10 mouse cellular contexts compared by ENCODE assay signal in genomic region chr19:28299211-28299775, GRCm38 (mm10).
DNase-seq lines count a peak whose midpoint lies in the region; ATAC-seq lines count a peak whose summit lies in the region.
"Had no signal": no experiment of that assay in that cellular context is flagged by ENCODE, and none has a peak within 500 bp of the region (broad histone marks: within the 10 kb centered on the region; RNA-seq: fewer than 3 reads in every experiment).

No protein-coding gene starts in this region.

- H3K27ac ChIP-seq in kidney, embryonic 15.5 days: no peak overlapping the region
- H3K27ac ChIP-seq: limb, embryonic 13.5 days; midbrain, embryonic 12.5 days had no signal

- no peaks in the 10 kb centered on the region for H3K27me3 ChIP-seq in kidney, embryonic 15.5 days
- H3K27me3 ChIP-seq: limb, embryonic 13.5 days had no signal

- no peak overlapping the region for H3K9ac ChIP-seq in kidney, embryonic 15.5 days
- H3K9ac ChIP-seq: limb, embryonic 13.5 days; midbrain, embryonic 12.5 days had no signal

- DNase-seq in adrenal gland, adult (ENCODE audit: inconsistent age in 2 of 2, low spot score in 1 of 2): peak; percentile 56 to 78
- DNase-seq in adrenal gland, postnatal 4 days (ENCODE audit: low spot score in 2 of 2): no peak
- peak; percentile 55 for DNase-seq in kidney, adult 18-20 months
- DNase-seq in adrenal gland, postnatal 36 days: peak; percentile 32 to 36
- peak; percentile 46 for DNase-seq in kidney, postnatal 10 days
- no peak for DNase-seq in testis, postnatal 10 days (ENCODE audit: low spot score)
- DNase-seq in gastrocnemius, adult 8-10 months (ENCODE audit: low spot score in 2 of 2): no peak

- H3K9me3 ChIP-seq in kidney, embryonic 15.5 days (replicated peaks): no peaks in the 10 kb centered on the region
- H3K9me3 ChIP-seq: limb, embryonic 13.5 days; midbrain, embryonic 12.5 days had no signal

- no peak overlapping the region for H3K4me3 ChIP-seq in kidney, embryonic 15.5 days (replicated peaks)
- H3K4me3 ChIP-seq: limb, embryonic 13.5 days; midbrain, embryonic 12.5 days had no signal

- no peaks in the 10 kb centered on the region for H3K36me3 ChIP-seq in kidney, embryonic 15.5 days
- H3K36me3 ChIP-seq: limb, embryonic 13.5 days; midbrain, embryonic 12.5 days had no signal

- no peak for ATAC-seq in kidney, embryonic 15.5 days (replicated peaks; ENCODE audit: low FRiP score)

- peaks cover 10% of the 10 kb centered on the region for H3K4me1 ChIP-seq in kidney, embryonic 15.5 days

- no peak overlapping the region for H3K4me2 ChIP-seq in kidney, embryonic 15.5 days
- H3K4me2 ChIP-seq: limb, embryonic 13.5 days; midbrain, embryonic 12.5 days had no signal

- WGBS in kidney, embryonic 15.5 days: 62% methylated on average over 11 of the region's 11 CpGs

Comparison
In these comparisons a context has a peak if more than half of its experiments do, and no peak if none do; other contexts are left out.
1. DNase-seq: peak in adrenal gland, adult (2 of 2), kidney, adult 18-20 months (single experiment), adrenal gland, postnatal 36 days (2 of 2) and kidney, postnatal 10 days (single experiment); none in adrenal gland, postnatal 4 days (0 of 2), testis, postnatal 10 days (single experiment) and gastrocnemius, adult 8-10 months (0 of 2).